Mouse (Mus musculus): ENCODE results near the gene Cd300a. TPM values are rescaled to one million over a fixed set of nuclear protein-coding genes. Genes with fewer than 3 reads are reported as not detected.

Cd300a gene
- polyA plus RNA-seq, 1 experiment from 2014 or later, result 152 TPM

GRCm38 (mm10) chr11:114875301-114875801 lies 14.5 kb upstream of the Cd300a start:
- no peak overlapping the region for H3K4me3 ChIP-seq (ENCODE audit: inconsistent target)
- no peaks in the 10 kb centered on the region for H3K36me3 ChIP-seq (ENCODE audit: inconsistent target)
- no peak overlapping the region for H3K27ac ChIP-seq
- no peaks in the 10 kb centered on the region for H3K79me2 ChIP-seq (ENCODE audit: inconsistent target)
- WGBS (ENCODE audit: missing documents), result 98% methylated on average over 8 of the region's 9 CpGs

DNA sequence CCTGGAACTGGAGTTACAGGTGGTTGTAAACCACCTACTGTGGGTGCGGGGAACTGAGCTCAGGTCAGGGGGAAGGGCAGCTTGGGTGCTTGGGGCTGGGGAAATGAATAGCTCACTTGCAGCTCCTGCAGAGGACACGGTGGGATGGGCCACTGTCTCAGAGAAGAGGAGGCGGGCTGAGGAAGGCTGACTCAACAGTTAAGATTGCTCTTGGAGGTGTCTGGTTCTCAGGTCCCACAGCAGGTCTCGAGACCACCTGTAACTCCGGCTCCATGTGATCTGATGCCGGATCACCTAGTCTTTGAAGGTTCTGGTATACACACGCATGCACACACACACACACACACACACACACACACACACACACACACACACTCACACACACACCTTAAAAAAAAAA lies 13.7 kb upstream of the Cd300a start:
- no peak overlapping the region for H3K27ac ChIP-seq

GRCm38 (mm10) chr11:114876621-114877020 lies 13.2 kb upstream of the Cd300a start:
- Histone ChIP-seq H3K79me2 (ENCODE audit: inconsistent target) (no peaks in the 10 kb centered on the region), H3K27ac (no peak overlapping the region), H3K36me3 (ENCODE audit: inconsistent target) (no peaks in the 10 kb centered on the region), H3K4me3 (ENCODE audit: inconsistent target) (no peak overlapping the region)
- WGBS (ENCODE audit: missing documents), result 88% methylated on average over 2 of the region's 2 CpGs

More for the DNA sequence above, 13.7 kb upstream of the Cd300a start:
- 76% methylated on average over 5 of the region's 7 CpGs for WGBS (ENCODE audit: missing documents)
- Histone ChIP-seq H3K79me2 (ENCODE audit: inconsistent target) (no peaks in the 10 kb centered on the region), H3K4me3 (ENCODE audit: inconsistent target) (no peak overlapping the region), H3K36me3 (ENCODE audit: inconsistent target) (no peaks in the 10 kb centered on the region)

DNA sequence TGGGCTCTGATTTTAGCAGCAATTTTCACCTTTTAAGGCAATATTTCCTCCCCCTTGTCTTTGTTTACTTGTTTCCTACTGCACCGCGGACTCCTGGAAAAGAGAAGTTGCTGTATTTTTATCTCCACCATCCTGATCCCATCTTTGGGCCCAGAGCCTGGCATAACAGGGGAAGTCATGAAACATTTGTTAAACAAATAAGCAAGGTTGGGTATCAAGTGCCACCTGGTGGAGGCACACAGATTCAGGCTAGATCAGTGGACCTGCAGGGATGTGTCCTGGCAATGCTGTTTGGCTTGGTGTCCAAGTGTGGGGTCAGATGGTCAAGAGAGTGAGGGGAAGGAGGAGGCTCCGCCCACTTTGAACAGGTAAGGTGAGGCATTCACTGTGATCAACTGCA lies 12.7 kb upstream of the Cd300a start:
- H3K36me3 ChIP-seq (ENCODE audit: inconsistent target), result no peaks in the 10 kb centered on the region
- H3K4me3 ChIP-seq (ENCODE audit: inconsistent target), result no peak overlapping the region
- no peaks in the 10 kb centered on the region for H3K79me2 ChIP-seq (ENCODE audit: inconsistent target)
- no peak overlapping the region for H3K27ac ChIP-seq
- WGBS (ENCODE audit: missing documents), result 33% methylated on average over 3 of the region's 3 CpGs

DNA sequence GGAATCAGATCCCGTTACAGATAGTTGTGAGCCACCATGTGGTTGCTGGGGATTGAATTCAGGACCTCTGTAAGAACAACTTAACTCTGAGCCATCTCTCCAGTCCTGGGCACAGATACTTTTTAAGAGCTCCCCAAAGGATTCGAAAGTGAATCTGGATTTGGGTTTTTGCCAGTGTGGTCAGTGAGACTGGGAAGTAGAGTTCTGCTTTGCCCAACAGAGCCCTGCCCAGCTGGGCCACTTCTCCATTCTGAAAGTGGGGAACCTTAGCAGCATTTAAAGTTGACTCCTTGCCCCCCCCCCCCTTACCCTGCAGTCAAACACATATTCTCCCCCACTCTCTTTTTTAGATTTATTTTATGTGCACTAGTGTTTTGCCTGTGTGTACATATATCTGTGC lies 10.2 kb upstream of the Cd300a start:
- WGBS (ENCODE audit: missing documents), result 0% methylated on average over 2 of the region's 2 CpGs
- peak overlapping the region; percentile 88 for H3K27ac ChIP-seq

DNA sequence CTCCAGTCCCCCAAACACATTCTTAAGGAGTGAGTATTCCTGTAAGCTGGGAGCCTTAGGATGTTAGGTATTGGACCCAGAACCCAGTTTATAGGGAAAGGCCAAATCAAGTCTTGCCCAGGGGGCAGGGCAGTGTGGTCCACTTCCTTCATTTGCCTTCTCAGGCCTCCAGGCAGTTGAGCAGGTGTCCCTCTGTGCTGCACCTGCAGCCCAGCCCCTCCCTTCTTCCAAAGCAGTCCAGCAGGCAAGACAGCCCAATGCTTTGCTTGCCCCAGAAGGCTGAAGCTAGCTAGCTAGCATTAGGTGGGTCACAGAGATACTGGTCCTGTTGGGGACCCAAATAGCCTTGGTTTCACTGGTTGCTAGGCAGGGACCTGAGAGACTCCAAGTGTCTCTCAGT lies 9.7 kb upstream of the Cd300a start:
- H3K27ac ChIP-seq, result peak overlapping the region; percentile 88

More for the DNA sequence above, 10.2 kb upstream of the Cd300a start:
- Histone ChIP-seq H3K4me3 (ENCODE audit: inconsistent target) (no peak overlapping the region), H3K36me3 (ENCODE audit: inconsistent target) (no peaks in the 10 kb centered on the region), H3K79me2 (ENCODE audit: inconsistent target) (no peaks in the 10 kb centered on the region)

GRCm38 (mm10) chr11:114880589-114880988 lies 9.3 kb upstream of the Cd300a start:
- no peak overlapping the region for H3K4me3 ChIP-seq (ENCODE audit: inconsistent target)
- no peaks in the 10 kb centered on the region for H3K79me2 ChIP-seq (ENCODE audit: inconsistent target)
- 0% methylated on average over 1 of the region's 1 CpGs for WGBS (ENCODE audit: missing documents)
- no peaks in the 10 kb centered on the region for H3K36me3 ChIP-seq (ENCODE audit: inconsistent target)
- peak overlapping the region; percentile 88 for H3K27ac ChIP-seq

More for the DNA sequence above, 9.7 kb upstream of the Cd300a start:
- Histone ChIP-seq H3K4me3 (ENCODE audit: inconsistent target) (no peak overlapping the region), H3K36me3 (ENCODE audit: inconsistent target) (no peaks in the 10 kb centered on the region), H3K79me2 (ENCODE audit: inconsistent target) (no peaks in the 10 kb centered on the region)

- Histone ChIP-seq H3K27ac (peak overlapping the region; percentile 95), H3K36me3 (ENCODE audit: inconsistent target) (no peaks in the 10 kb centered on the region), H3K79me2 (ENCODE audit: inconsistent target) (no peaks in the 10 kb centered on the region), H3K4me3 (ENCODE audit: inconsistent target) (no peak overlapping the region)
- WGBS (ENCODE audit: missing documents), result 94% methylated on average over 4 of the region's 4 CpGs
These were observed 6.5 kb upstream of the Cd300a start for GRCm38 (mm10) chr11:114883251-114883789.

GRCm38 (mm10) chr11:114884380-114885100 lies 5.3 kb upstream of the Cd300a start:
- Histone ChIP-seq H3K27ac (peak overlapping the region; percentile 95), H3K79me2 (ENCODE audit: inconsistent target) (no peaks in the 10 kb centered on the region), H3K4me3 (ENCODE audit: inconsistent target) (no peak overlapping the region), H3K36me3 (ENCODE audit: inconsistent target) (no peaks in the 10 kb centered on the region)
- 56% methylated on average over 4 of the region's 4 CpGs for WGBS (ENCODE audit: missing documents)

GRCm38 (mm10) chr11:114890542-114890941 lies 701 bp downstream of the Cd300a start:
- Histone ChIP-seq H3K27ac (peak overlapping the region; percentile 97), H3K79me2 (ENCODE audit: inconsistent target) (peaks cover 53% of the 10 kb centered on the region), H3K4me3 (ENCODE audit: inconsistent target) (peak overlapping the region; percentile 88), H3K36me3 (ENCODE audit: inconsistent target) (peaks cover 21% of the 10 kb centered on the region)
- 3% methylated on average over 4 of the region's 5 CpGs for WGBS (ENCODE audit: missing documents)

DNA sequence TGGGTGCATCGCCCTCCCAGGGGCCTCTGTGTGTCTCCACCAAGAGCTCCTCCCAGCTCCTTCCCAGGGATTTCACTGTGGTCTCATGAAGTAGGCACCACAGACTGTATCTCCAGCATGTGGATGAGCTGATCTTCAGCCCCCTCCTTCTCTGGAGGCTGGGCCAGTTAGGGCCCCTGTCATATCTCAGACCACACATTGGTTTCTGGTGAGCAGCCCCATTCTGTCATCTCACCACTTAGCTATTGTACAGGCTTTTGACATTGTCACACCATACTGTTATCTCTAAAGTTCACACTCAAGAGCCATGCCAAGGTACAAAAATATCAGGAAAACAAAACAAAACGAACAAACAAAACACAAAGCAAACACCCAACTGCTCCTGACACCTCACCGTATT lies 6.2 kb downstream of the Cd300a start:
- peaks cover 88% of the 10 kb centered on the region for H3K79me2 ChIP-seq (ENCODE audit: inconsistent target)
- peaks cover 55% of the 10 kb centered on the region for H3K36me3 ChIP-seq (ENCODE audit: inconsistent target)
- no peak overlapping the region for H3K4me3 ChIP-seq (ENCODE audit: inconsistent target)
- 96% methylated on average over 2 of the region's 3 CpGs for WGBS (ENCODE audit: missing documents)
- no peak overlapping the region; the same call in 1 of the 2 replicates for H3K27ac ChIP-seq

DNA sequence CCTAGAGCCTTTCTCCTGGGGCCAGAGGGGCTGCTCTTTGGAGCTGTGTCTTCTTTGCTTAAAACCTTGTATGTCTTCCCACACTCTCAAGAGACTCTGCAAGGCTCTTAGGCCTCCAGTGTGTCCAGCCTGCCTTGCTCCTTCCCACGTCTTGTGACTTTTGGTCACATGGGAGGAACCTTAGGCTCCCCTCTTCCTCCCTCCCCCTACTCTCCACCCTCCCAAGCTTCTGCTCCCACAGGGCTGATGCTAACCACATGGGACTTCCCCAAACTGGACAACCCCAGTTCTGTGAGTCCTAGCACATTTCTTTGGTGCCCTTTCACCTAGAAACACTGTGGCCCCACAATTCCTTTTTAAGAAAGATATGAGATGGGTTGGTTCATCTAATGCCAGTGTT lies 8.2 kb downstream of the Cd300a start:
- 0% methylated on average over 1 of the region's 1 CpGs for WGBS (ENCODE audit: missing documents)
- Histone ChIP-seq H3K79me2 (ENCODE audit: inconsistent target) (peaks cover 72% of the 10 kb centered on the region), H3K4me3 (ENCODE audit: inconsistent target) (no peak overlapping the region), H3K27ac (peak overlapping the region; percentile 96), H3K36me3 (ENCODE audit: inconsistent target) (peaks cover 67% of the 10 kb centered on the region)

- WGBS (ENCODE audit: missing documents), result 20% methylated on average over 4 of the region's 4 CpGs
- peak overlapping the region; percentile 59 for H3K27ac ChIP-seq
- peaks cover 32% of the 10 kb centered on the region; the same call in 1 of the 2 replicates for H3K79me2 ChIP-seq (ENCODE audit: inconsistent target)
- peaks cover 66% of the 10 kb centered on the region for H3K36me3 ChIP-seq (ENCODE audit: inconsistent target)
- H3K4me3 ChIP-seq (ENCODE audit: inconsistent target), result no peak overlapping the region
These were observed 13.4 kb downstream of the Cd300a start for GRCm38 (mm10) chr11:114903224-114903623.

- no peaks in the 10 kb centered on the region; the same call in 1 of the 2 replicates for H3K79me2 ChIP-seq (ENCODE audit: inconsistent target)
- peak overlapping the region; percentile 87 for H3K27ac ChIP-seq
- no peak overlapping the region for H3K4me3 ChIP-seq (ENCODE audit: inconsistent target)
- H3K36me3 ChIP-seq (ENCODE audit: inconsistent target), result peaks cover 29% of the 10 kb centered on the region; the same call in 1 of the 2 replicates
- 0% methylated on average over 4 of the region's 4 CpGs for WGBS (ENCODE audit: missing documents)
These were observed 17.7 kb downstream of the Cd300a start for GRCm38 (mm10) chr11:114907567-114907966.

- Histone ChIP-seq H3K36me3 (ENCODE audit: inconsistent target) (peaks cover 25% of the 10 kb centered on the region; the same call in 1 of the 2 replicates), H3K4me3 (ENCODE audit: inconsistent target) (no peak overlapping the region), H3K27ac (peak overlapping the region; percentile 87)
These were observed 18.2 kb downstream of the Cd300a start for GRCm38 (mm10) chr11:114908086-114908485.

More at GRCm38 (mm10) chr11:114908086-114908485, 18.2 kb downstream of the Cd300a start:
- H3K79me2 ChIP-seq (ENCODE audit: inconsistent target), result no peaks in the 10 kb centered on the region; the same call in 1 of the 2 replicates
- WGBS (ENCODE audit: missing documents), result 10% methylated on average over 4 of the region's 4 CpGs

Measured in macrophage (primary cell).